Mouse (Mus musculus): ENCODE measurements around the gene Gtf2e1. TPM values are rescaled to one million over a fixed set of nuclear protein-coding genes. Genes with fewer than 3 reads are reported as not detected.

Gtf2e1 gene
- polyA plus RNA-seq, 1 experiment from 2014 or later = 33.9 TPM

DNA sequence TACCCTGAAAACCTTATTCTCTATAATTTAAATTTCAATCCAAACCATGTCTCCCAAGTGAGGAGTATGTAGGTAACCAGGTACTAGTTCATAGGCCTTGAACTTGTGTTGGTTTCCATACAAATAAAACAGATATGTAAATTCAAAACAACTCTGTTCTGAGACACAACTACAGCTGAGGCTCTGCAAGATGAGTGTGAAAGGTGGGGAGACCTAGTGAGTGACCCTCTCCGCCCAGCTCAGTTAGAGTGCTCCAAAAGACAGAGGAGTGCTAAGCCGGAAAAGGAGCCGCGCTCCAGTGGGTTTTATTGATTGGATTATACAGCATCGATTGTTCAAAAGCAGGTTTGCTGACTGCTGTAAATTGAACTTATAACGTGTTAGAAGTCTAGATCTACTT lies 22.8 kb upstream of the Gtf2e1 start:
- Histone ChIP-seq H3K27ac (ENCODE audit: low read depth, low read length) (no peak overlapping the region), H3K4me1 (ENCODE audit: control insufficient read depth, insufficient read depth, low read length) (no peaks in the 10 kb centered on the region), H3K9me3 (ENCODE audit: control insufficient read depth, low read length) (no peaks in the 10 kb centered on the region), H3K4me2 (replicated peaks; ENCODE audit: low read depth, low read length) (no peak overlapping the region), H3K36me3 (ENCODE audit: control insufficient read depth, insufficient read depth, low read length) (peaks cover 10% of the 10 kb centered on the region; the same call in 1 of the 2 replicates), H3K4me3 (ENCODE audit: low read length) (no peak overlapping the region), H3K9ac (ENCODE audit: low read depth, low read length) (no peak overlapping the region), H3K27me3 (ENCODE audit: control insufficient read depth, insufficient read depth, low read length) (no peaks in the 10 kb centered on the region)
- no peak for ATAC-seq (ENCODE audit: low FRiP score, low TSS enrichment)
- WGBS = 54% methylated on average over 6 of the region's 6 CpGs

DNA sequence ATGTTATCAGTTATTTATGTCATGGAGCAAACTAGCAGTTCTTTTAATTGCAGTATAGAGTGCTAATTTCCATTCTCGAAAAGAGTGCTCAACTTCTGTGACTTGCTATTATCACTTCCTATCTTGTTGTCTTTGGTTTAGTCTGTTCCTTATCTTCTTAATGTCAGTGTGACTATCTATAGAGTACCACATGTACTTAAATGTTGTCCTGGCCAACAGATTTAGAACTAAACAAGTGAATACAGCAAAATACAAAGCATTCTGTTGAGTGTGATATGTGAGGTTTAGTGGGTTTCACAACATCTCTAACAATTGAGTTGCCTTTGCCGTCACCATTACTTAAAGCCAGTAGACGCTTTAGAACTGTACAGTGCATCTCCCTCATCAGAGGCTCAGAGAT lies 13.2 kb upstream of the Gtf2e1 start:
- Histone ChIP-seq H3K36me3 (ENCODE audit: control insufficient read depth, insufficient read depth, low read length) (peaks cover 8% of the 10 kb centered on the region; the same call in 1 of the 2 replicates), H3K27me3 (ENCODE audit: control insufficient read depth, insufficient read depth, low read length) (no peaks in the 10 kb centered on the region), H3K4me1 (ENCODE audit: control insufficient read depth, insufficient read depth, low read length) (no peaks in the 10 kb centered on the region), H3K27ac (ENCODE audit: low read depth, low read length) (no peak overlapping the region), H3K9ac (ENCODE audit: low read depth, low read length) (no peak overlapping the region), H3K4me2 (replicated peaks; ENCODE audit: low read depth, low read length) (no peak overlapping the region), H3K9me3 (ENCODE audit: control insufficient read depth, low read length) (no peaks in the 10 kb centered on the region), H3K4me3 (ENCODE audit: low read length) (no peak overlapping the region)
- 92% methylated on average over 3 of the region's 3 CpGs for WGBS
- no peak for ATAC-seq (ENCODE audit: low FRiP score, low TSS enrichment)

DNA sequence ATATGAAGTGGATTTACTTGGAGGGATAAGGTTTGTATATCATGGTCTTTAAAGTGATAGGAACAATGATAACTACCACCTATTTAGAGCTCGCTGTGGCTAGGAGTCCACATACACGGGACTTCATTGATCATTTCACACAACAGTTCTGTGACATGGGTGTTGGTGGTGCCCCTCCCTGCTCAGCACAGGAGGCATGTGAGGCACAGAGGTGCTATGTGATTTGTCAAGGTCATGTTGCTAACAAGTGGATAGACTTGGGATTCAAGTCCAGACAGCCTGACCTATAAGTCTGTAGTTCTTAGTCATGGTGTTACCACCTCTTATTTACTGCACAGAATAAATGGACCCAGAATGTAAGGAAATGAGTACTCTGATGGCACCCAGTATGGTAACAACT lies 11.4 kb upstream of the Gtf2e1 start:
- Histone ChIP-seq H3K9ac (ENCODE audit: low read depth, low read length) (no peak overlapping the region), H3K36me3 (ENCODE audit: control insufficient read depth, insufficient read depth, low read length) (no peaks in the 10 kb centered on the region), H3K9me3 (ENCODE audit: control insufficient read depth, low read length) (no peaks in the 10 kb centered on the region), H3K4me1 (ENCODE audit: control insufficient read depth, insufficient read depth, low read length) (no peaks in the 10 kb centered on the region), H3K27ac (ENCODE audit: low read depth, low read length) (no peak overlapping the region), H3K27me3 (ENCODE audit: control insufficient read depth, insufficient read depth, low read length) (no peaks in the 10 kb centered on the region), H3K4me3 (ENCODE audit: low read length) (no peak overlapping the region), H3K4me2 (replicated peaks; ENCODE audit: low read depth, low read length) (no peak overlapping the region)
- 94% methylated on average over 2 of the region's 2 CpGs for WGBS
- ATAC-seq (ENCODE audit: low FRiP score, low TSS enrichment) = no peak

DNA sequence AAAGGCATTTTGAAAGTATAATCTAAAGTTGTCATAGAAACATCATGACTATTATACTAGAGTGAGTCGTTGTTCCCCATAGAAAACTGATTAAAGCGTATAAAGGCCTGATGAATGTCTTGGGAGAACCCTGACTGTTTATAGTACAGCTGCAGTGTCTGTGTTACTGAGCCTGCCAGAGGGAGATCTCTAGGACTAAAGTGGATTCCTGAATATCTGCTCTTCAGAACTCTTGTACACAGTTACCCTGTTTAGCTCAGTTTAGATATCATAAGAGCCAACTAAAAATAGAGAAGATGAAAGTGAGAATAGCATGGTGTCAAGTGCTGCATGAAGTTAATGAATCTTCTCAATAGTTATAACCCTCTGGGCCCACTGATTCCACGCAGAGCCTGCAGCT lies 10.7 kb upstream of the Gtf2e1 start:
- Histone ChIP-seq H3K4me3 (ENCODE audit: low read length) (no peak overlapping the region), H3K4me2 (replicated peaks; ENCODE audit: low read depth, low read length) (no peak overlapping the region), H3K4me1 (ENCODE audit: control insufficient read depth, insufficient read depth, low read length) (no peaks in the 10 kb centered on the region), H3K36me3 (ENCODE audit: control insufficient read depth, insufficient read depth, low read length) (no peaks in the 10 kb centered on the region), H3K27ac (ENCODE audit: low read depth, low read length) (no peak overlapping the region), H3K9me3 (ENCODE audit: control insufficient read depth, low read length) (no peaks in the 10 kb centered on the region), H3K27me3 (ENCODE audit: control insufficient read depth, insufficient read depth, low read length) (no peaks in the 10 kb centered on the region), H3K9ac (ENCODE audit: low read depth, low read length) (no peak overlapping the region)
- ATAC-seq (ENCODE audit: low FRiP score, low TSS enrichment) = no peak
- 88% methylated on average over 3 of the region's 3 CpGs for WGBS

DNA sequence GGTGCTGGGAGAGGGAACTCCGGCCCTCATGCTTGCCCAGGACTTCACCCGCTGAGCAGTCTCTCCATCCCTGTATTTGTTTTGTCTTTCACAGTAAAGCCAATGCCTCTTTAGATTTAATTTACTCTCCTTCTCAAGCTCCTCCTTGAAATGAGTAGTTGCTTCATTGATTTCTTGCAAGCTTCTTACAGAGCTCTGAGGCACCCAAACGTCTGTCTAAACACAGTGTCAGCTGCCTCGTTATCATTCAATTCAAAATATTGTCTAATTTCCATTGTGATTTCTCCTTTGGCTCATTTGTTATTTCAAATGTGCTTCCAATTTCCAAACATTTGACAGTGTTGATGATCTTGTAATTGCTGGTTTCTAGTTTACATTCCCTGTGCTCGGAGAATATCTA lies 6.7 kb upstream of the Gtf2e1 start:
- no peak overlapping the region for H3K4me2 ChIP-seq (replicated peaks; ENCODE audit: low read depth, low read length)

DNA sequence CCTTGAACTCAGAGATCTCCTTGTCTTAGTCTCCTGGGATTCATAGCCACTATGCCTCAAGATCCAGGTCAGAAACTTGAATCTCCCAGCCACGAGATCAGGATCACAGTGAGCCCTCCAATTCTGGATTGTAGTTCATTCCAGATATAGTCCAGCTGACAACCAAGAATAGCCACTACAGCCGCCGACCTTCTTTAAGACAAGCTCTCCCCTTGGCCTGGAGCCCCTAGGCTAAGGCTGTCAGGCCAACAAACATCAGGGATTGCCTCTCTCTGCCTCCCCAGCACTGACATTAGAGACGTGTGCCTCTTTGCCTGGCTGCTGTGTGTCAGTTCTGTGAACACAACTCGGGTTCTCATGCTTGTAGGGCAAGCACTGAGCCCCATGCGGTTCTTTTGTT lies 1.2 kb upstream of the Gtf2e1 start:
- H3K4me2 ChIP-seq (replicated peaks; ENCODE audit: low read depth, low read length) = peak overlapping the region; percentile 60
- H3K27me3 ChIP-seq (ENCODE audit: control insufficient read depth, insufficient read depth, low read length) = no peaks in the 10 kb centered on the region
- H3K4me3 ChIP-seq (ENCODE audit: low read length) = peak overlapping the region; percentile 89; the same call in 1 of the 2 replicates
- H3K4me1 ChIP-seq (ENCODE audit: control insufficient read depth, insufficient read depth, low read length) = peaks cover 7% of the 10 kb centered on the region; the same call in 1 of the 2 replicates
- WGBS = 89% methylated on average over 6 of the region's 6 CpGs
- H3K27ac ChIP-seq (ENCODE audit: low read depth, low read length) = no peak overlapping the region
- H3K9me3 ChIP-seq (ENCODE audit: control insufficient read depth, low read length) = no peaks in the 10 kb centered on the region
- H3K9ac ChIP-seq (ENCODE audit: low read depth, low read length) = 0 out of 2 replicates have a peak overlapping the region, but pooled peaks have one; percentile 84
- no peak for ATAC-seq (ENCODE audit: low FRiP score, low TSS enrichment)
- H3K36me3 ChIP-seq (ENCODE audit: control insufficient read depth, insufficient read depth, low read length) = peaks cover 11% of the 10 kb centered on the region; the same call in 1 of the 2 replicates

More for the DNA sequence above, 6.7 kb upstream of the Gtf2e1 start:
- Histone ChIP-seq H3K9me3 (ENCODE audit: control insufficient read depth, low read length) (no peaks in the 10 kb centered on the region), H3K4me1 (ENCODE audit: control insufficient read depth, insufficient read depth, low read length) (no peaks in the 10 kb centered on the region), H3K27ac (ENCODE audit: low read depth, low read length) (no peak overlapping the region), H3K36me3 (ENCODE audit: control insufficient read depth, insufficient read depth, low read length) (peaks cover 11% of the 10 kb centered on the region; the same call in 1 of the 2 replicates), H3K4me3 (ENCODE audit: low read length) (no peak overlapping the region), H3K27me3 (ENCODE audit: control insufficient read depth, insufficient read depth, low read length) (no peaks in the 10 kb centered on the region), H3K9ac (ENCODE audit: low read depth, low read length) (no peak overlapping the region)
- 91% methylated on average over 5 of the region's 5 CpGs for WGBS
- ATAC-seq (ENCODE audit: low FRiP score, low TSS enrichment) = no peak

DNA sequence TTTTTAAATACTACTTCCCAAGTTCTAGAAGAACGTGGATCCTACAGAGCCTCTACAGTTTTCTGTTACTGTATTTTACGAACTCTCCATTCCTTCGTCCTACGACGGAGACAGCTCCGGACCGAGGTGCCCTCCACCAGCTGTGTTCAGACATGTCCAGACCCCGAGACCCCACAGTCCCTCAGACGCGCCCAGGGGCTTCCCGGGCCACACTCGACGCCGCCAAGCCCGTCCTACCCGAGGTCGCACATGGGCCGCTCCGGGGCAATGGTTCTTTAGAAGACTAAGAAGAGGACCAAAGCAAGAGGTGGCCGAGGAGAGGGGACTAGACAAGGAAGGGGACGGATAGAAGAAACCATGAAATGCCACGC lies 364 bp downstream of the Gtf2e1 start:
- no peaks in the 10 kb centered on the region for H3K9me3 ChIP-seq (ENCODE audit: control insufficient read depth, low read length)
- peak overlapping the region; percentile 84 for H3K9ac ChIP-seq (ENCODE audit: low read depth, low read length)
- H3K36me3 ChIP-seq (ENCODE audit: control insufficient read depth, insufficient read depth, low read length) = peaks cover 21% of the 10 kb centered on the region
- H3K4me1 ChIP-seq (ENCODE audit: control insufficient read depth, insufficient read depth, low read length) = peaks cover 7% of the 10 kb centered on the region; the same call in 1 of the 2 replicates
- peak overlapping the region; percentile 59; the same call in 1 of the 2 replicates for H3K27ac ChIP-seq (ENCODE audit: low read depth, low read length)
- peak overlapping the region; percentile 48 for H3K4me2 ChIP-seq (replicated peaks; ENCODE audit: low read depth, low read length)
- no peaks in the 10 kb centered on the region for H3K27me3 ChIP-seq (ENCODE audit: control insufficient read depth, insufficient read depth, low read length)
- peak; percentile 63 for ATAC-seq (ENCODE audit: low FRiP score, low TSS enrichment)
- WGBS = under 1% methylated on average over 22 of the region's 22 CpGs
- H3K4me3 ChIP-seq (ENCODE audit: low read length) = peak overlapping the region; percentile 89

DNA sequence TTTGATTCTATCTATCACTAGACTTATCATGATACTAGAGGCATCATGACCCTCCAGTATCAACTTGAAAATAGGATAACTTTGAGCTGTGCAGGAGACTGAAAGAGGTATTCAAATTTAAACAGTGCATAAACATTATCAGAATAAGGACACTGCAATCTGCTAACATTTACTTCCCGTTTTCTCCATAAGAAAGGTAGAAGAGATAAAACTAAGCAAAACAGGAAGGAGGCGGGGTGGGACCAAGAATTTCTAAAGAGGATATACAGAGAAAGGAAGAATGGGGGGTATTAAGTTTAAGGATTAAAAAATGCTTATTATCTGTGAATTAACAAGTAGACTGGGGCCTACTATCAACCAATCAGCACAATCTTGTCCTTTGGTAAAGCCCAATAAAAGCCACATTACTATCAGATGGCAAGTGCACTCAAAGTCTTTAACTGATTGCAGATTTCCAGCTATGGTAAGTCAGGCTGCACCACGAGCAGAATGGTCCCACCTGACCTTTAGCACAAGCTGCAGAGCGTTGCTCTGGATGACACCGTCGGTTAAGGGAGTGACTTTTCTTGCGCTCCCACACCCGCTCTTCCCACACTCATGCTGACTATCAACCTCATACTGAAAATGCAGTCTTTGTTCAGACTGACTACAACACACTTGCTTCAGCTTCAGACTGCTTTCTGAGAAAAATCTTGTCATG lies 6.1 kb downstream of the Gtf2e1 start:
- ATAC-seq (ENCODE audit: low FRiP score, low TSS enrichment) = no peak
- Histone ChIP-seq H3K9me3 (ENCODE audit: control insufficient read depth, low read length) (no peaks in the 10 kb centered on the region), H3K4me1 (ENCODE audit: control insufficient read depth, insufficient read depth, low read length) (peaks cover 3% of the 10 kb centered on the region; the same call in 1 of the 2 replicates), H3K27ac (ENCODE audit: low read depth, low read length) (no peak overlapping the region), H3K27me3 (ENCODE audit: control insufficient read depth, insufficient read depth, low read length) (no peaks in the 10 kb centered on the region), H3K4me3 (ENCODE audit: low read length) (no peak overlapping the region), H3K4me2 (replicated peaks; ENCODE audit: low read depth, low read length) (no peak overlapping the region), H3K9ac (ENCODE audit: low read depth, low read length) (no peak overlapping the region), H3K36me3 (ENCODE audit: control insufficient read depth, insufficient read depth, low read length) (peaks cover 17% of the 10 kb centered on the region)
- WGBS = 88% methylated on average over 8 of the region's 8 CpGs

DNA sequence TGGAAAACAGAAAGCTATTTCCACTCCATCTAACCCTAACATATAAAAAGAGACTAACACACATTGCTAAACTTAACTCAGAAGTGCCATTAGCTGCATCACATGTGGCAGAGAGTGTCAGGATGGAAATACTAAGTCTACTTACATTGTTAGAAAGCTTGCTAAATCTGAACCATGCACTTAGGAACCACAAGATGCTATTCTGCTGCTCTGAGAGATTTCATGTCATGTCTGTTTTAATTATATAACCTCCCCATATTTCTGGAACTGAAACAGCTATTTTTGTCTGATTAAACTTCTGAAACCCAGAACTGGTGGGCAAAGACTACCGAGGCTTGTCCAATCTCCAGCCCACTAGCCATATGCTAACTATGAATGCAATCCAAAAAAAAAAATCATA lies 7.5 kb downstream of the Gtf2e1 start:
- H3K4me2 ChIP-seq (replicated peaks; ENCODE audit: low read depth, low read length) = no peak overlapping the region
- no peak overlapping the region for H3K9ac ChIP-seq (ENCODE audit: low read depth, low read length)
- no peaks in the 10 kb centered on the region for H3K4me1 ChIP-seq (ENCODE audit: control insufficient read depth, insufficient read depth, low read length)
- H3K27me3 ChIP-seq (ENCODE audit: control insufficient read depth, insufficient read depth, low read length) = no peaks in the 10 kb centered on the region
- peaks cover 17% of the 10 kb centered on the region for H3K36me3 ChIP-seq (ENCODE audit: control insufficient read depth, insufficient read depth, low read length)
- no peaks in the 10 kb centered on the region for H3K9me3 ChIP-seq (ENCODE audit: control insufficient read depth, low read length)
- WGBS = 95% methylated on average over 1 of the region's 1 CpGs
- H3K4me3 ChIP-seq (ENCODE audit: low read length) = no peak overlapping the region
- ATAC-seq (ENCODE audit: low FRiP score, low TSS enrichment) = no peak
- no peak overlapping the region for H3K27ac ChIP-seq (ENCODE audit: low read depth, low read length)

Measured in kidney, embryonic 14.5 days (tissue).